ENCODE assay signal across 9 mouse cellular contexts in the genomic region with DNA sequence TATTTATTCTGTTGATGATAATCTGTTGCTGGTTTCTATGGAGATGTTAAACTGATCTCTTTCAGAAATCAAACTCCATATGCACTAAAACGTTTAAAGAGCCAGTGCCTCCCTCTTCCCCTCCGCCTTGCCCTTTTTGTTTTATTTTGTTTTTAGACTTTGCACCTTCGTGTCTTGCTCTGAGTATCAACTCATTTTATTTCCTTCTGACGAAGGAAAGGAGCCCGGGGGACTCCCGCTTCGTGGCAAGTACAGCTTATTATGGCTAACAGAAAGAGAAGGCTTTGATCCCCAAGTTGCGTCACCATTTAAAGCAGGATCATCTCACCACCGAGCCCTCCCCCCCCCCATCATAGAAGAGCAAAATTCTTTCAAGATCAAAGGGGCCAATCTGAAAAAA. TPM values are rescaled to one million over a fixed set of nuclear protein-coding genes. Genes with fewer than 3 reads are reported as not detected.
DNase-seq lines count a peak whose midpoint lies in the region; ATAC-seq and TF ChIP-seq lines count a peak whose summit lies in the region.
"Had no signal": no experiment of that assay in that cellular context is flagged by ENCODE, and none has a peak within 500 bp of the region (broad histone marks: within the 10 kb centered on the region; RNA-seq: fewer than 3 reads in every experiment).

No protein-coding gene starts in this region.

- H3K27me3 ChIP-seq in heart, embryonic 11.5 days (ENCODE audit: control insufficient read depth, insufficient read depth, low read length): peaks cover 17% of the 10 kb centered on the region
- peaks cover 71% of the 10 kb centered on the region for H3K27me3 ChIP-seq in hindbrain, embryonic 11.5 days (ENCODE audit: control insufficient read depth, insufficient read depth, low read length)
- H3K27me3 ChIP-seq in midbrain, embryonic 13.5 days: peaks cover 90% of the 10 kb centered on the region

- WGBS in heart, embryonic 11.5 days (ENCODE audit: insufficient replicate concordance): 2% methylated on average over 9 of the region's 9 CpGs
- 1% methylated on average over 9 of the region's 9 CpGs for WGBS in hindbrain, embryonic 11.5 days
- WGBS in midbrain, embryonic 13.5 days: under 1% methylated on average over 9 of the region's 9 CpGs

- peak overlapping the region; percentile 83 for H3K9ac ChIP-seq in heart, embryonic 11.5 days (ENCODE audit: low read depth, low read length)
- no peak overlapping the region for H3K9ac ChIP-seq in hindbrain, embryonic 11.5 days (ENCODE audit: low read depth, low read length)
- H3K9ac ChIP-seq in midbrain, embryonic 13.5 days (replicated peaks): no peak overlapping the region
- H3K9ac ChIP-seq: liver, embryonic 13.5 days had no signal

- peak overlapping the region; percentile 74 for H3K4me3 ChIP-seq in heart, embryonic 11.5 days (ENCODE audit: low read depth, low read length)
- H3K4me3 ChIP-seq in hindbrain, embryonic 11.5 days (ENCODE audit: low read depth, low read length): peak overlapping the region; percentile 66; the same call in 1 of the 2 replicates
- H3K4me3 ChIP-seq in midbrain, embryonic 13.5 days (replicated peaks): peak overlapping the region; percentile 55

- H3K36me3 ChIP-seq in heart, embryonic 11.5 days (ENCODE audit: control insufficient read depth, insufficient read depth, low read length): no peaks in the 10 kb centered on the region
- H3K36me3 ChIP-seq in hindbrain, embryonic 11.5 days (ENCODE audit: control insufficient read depth, insufficient read depth, low read length): no peaks in the 10 kb centered on the region
- H3K36me3 ChIP-seq in midbrain, embryonic 13.5 days: no peaks in the 10 kb centered on the region
- H3K36me3 ChIP-seq: liver, embryonic 13.5 days had no signal

- no peak for ATAC-seq in heart, embryonic 11.5 days (replicated peaks; ENCODE audit: insufficient number of reproducible peaks, low FRiP score, low TSS enrichment)
- ATAC-seq in hindbrain, embryonic 11.5 days (ENCODE audit: low FRiP score): no peak
- ATAC-seq in midbrain, embryonic 13.5 days: no peak

- TF ChIP-seq POLR2A in brain, embryonic 14.5 days (IDR thresholded peaks at IDR 0.05; ENCODE audit: borderline replicate concordance, extremely low read depth, insufficient read depth, insufficient read length, poor library complexity, severe bottlenecking): no peak

- H3K4me1 ChIP-seq in heart, embryonic 11.5 days (ENCODE audit: control insufficient read depth, insufficient read depth, low read length): peaks cover 42% of the 10 kb centered on the region
- H3K4me1 ChIP-seq in hindbrain, embryonic 11.5 days (replicated peaks; ENCODE audit: control insufficient read depth, insufficient read depth, low read length): peaks cover 11% of the 10 kb centered on the region
- peaks cover 80% of the 10 kb centered on the region for H3K4me1 ChIP-seq in midbrain, embryonic 13.5 days (replicated peaks)

- TF ChIP-seq CTCF in brain, embryonic 14.5 days (IDR thresholded peaks at IDR 0.05; ENCODE audit: borderline replicate concordance, extremely low read depth, insufficient read depth, insufficient read length): no peak

- peak overlapping the region; percentile 91; the same call in 1 of the 2 replicates for H3K27ac ChIP-seq in heart, embryonic 11.5 days (ENCODE audit: low read depth, low read length)
- no peak overlapping the region for H3K27ac ChIP-seq in hindbrain, embryonic 11.5 days (ENCODE audit: low read depth, low read length)
- no peak overlapping the region for H3K27ac ChIP-seq in midbrain, embryonic 13.5 days
- H3K27ac ChIP-seq: liver, embryonic 13.5 days had no signal

- DNase-seq in heart, adult 8-10 months (ENCODE audit: low spot score): no peak
- DNase-seq in brain, embryonic 14.5 days (ENCODE audit: low read depth): peak; percentile 46
- no peak for DNase-seq in hindbrain, embryonic 11.5 days (ENCODE audit: low spot score)
- DNase-seq in adrenal gland, postnatal 36 days: no peak
- no peak for DNase-seq in right cerebral cortex, postnatal 14 days
- DNase-seq in frontal cortex, adult 2 months (ENCODE audit: extremely low spot score in 1 of 2, low spot score in 1 of 2): no peak
- DNase-seq: liver, embryonic 13.5 days had no signal

- peak overlapping the region; percentile 88 for H3K4me2 ChIP-seq in heart, embryonic 11.5 days
- peak overlapping the region; percentile 98 for H3K4me2 ChIP-seq in hindbrain, embryonic 11.5 days (replicated peaks; ENCODE audit: low read depth, low read length)
- H3K4me2 ChIP-seq in midbrain, embryonic 13.5 days (replicated peaks): peak overlapping the region; percentile 99

- H3K9me3 ChIP-seq in heart, embryonic 11.5 days (replicated peaks; ENCODE audit: control insufficient read depth, low read length): no peaks in the 10 kb centered on the region
- H3K9me3 ChIP-seq in hindbrain, embryonic 11.5 days (ENCODE audit: control insufficient read depth, low read length): no peaks in the 10 kb centered on the region
- no peaks in the 10 kb centered on the region for H3K9me3 ChIP-seq in midbrain, embryonic 13.5 days
- H3K9me3 ChIP-seq: liver, embryonic 13.5 days had no signal

RNA-seq across cellular contexts. Expression of a gene that starts 3.2 kb away (rescaled TPM):
- polyA plus RNA-seq in heart, embryonic 11.5 days (2014; fragmentation: Nextera tagmentation; extraction: Ambion mirVana): 15.1 and 19.9 TPM in 2 replicates
- total RNA-seq in heart, adult 8-10 months (2022): 10 to 100 TPM; 40.6 to 49.5 (median 47.3) TPM
- polyA plus RNA-seq in brain, embryonic 14.5 days (2012; rRNA removed): 2.9 and 6.9 TPM in 2 replicates
- 6.4 and 7.8 TPM in 2 replicates for polyA plus RNA-seq in hindbrain, embryonic 11.5 days (2014; fragmentation: Nextera tagmentation; extraction: Ambion mirVana)
- polyA plus RNA-seq in midbrain, embryonic 13.5 days (2015; fragmentation: Nextera tagmentation; extraction: Ambion mirVana): 2.7 and 3.8 TPM in 2 replicates
- 1 to 10 TPM; 2.4 to 5.7 TPM for total RNA-seq in adrenal gland, postnatal 36 days (2021)
- polyA plus RNA-seq in frontal cortex, adult 2 months (2012; rRNA removed): 0.78 and 0.82 TPM in 2 replicates
